In genomic region chr2:110562621-110563020, GRCm38 (mm10) we compare ENCODE assay signal across 24 mouse cellular contexts. TPM values are rescaled to one million over a fixed set of nuclear protein-coding genes. Genes with fewer than 3 reads are reported as not detected.
"Had no signal": no experiment of that assay in that cellular context is flagged by ENCODE, and none has a peak within 500 bp of the region (broad histone marks: within the 10 kb centered on the region; RNA-seq: fewer than 3 reads in every experiment).

No protein-coding gene starts in this region.

- H3K36me3 ChIP-seq: lung, embryonic 15.5 days; midbrain, embryonic 12.5 days; neural tube, embryonic 12.5 days; stomach, embryonic 15.5 days had no signal

- H3K9ac ChIP-seq: liver, postnatal 0 days; lung, embryonic 15.5 days; midbrain, embryonic 12.5 days; neural tube, embryonic 12.5 days; stomach, embryonic 15.5 days had no signal

- H3K4me2 ChIP-seq: lung, embryonic 15.5 days; midbrain, embryonic 12.5 days; neural tube, embryonic 12.5 days; stomach, embryonic 15.5 days had no signal

- H3K27ac ChIP-seq: lung, embryonic 15.5 days; macrophage; midbrain, embryonic 12.5 days; neural tube, embryonic 12.5 days; stomach, embryonic 15.5 days; stomach, postnatal 0 days had no signal

- H3K4me1 ChIP-seq: lung, embryonic 15.5 days; megakaryocyte, embryonic 14.5 days; midbrain, embryonic 12.5 days; neural tube, embryonic 12.5 days; stomach, embryonic 15.5 days had no signal

- H3K27me3 ChIP-seq: lung, embryonic 15.5 days; megakaryocyte, embryonic 14.5 days; midbrain, embryonic 12.5 days; neural tube, embryonic 12.5 days; stomach, embryonic 15.5 days had no signal

- H3K9me3 ChIP-seq: lung, embryonic 15.5 days; megakaryocyte, embryonic 14.5 days; midbrain, embryonic 12.5 days; neural tube, embryonic 12.5 days; stomach, embryonic 15.5 days had no signal

- DNase-seq: liver, postnatal 0 days; lung, adult 2 months; lung, postnatal 14 days; lung, postnatal 36 days; right cerebral cortex, postnatal 14 days; thymus, adult 2 months; thymus, postnatal 25 days; thymus, postnatal 4 days had no signal

- H3K4me3 ChIP-seq: lung, embryonic 15.5 days; megakaryocyte, embryonic 14.5 days; midbrain, embryonic 12.5 days; neural tube, embryonic 12.5 days; stomach, embryonic 15.5 days had no signal

- ATAC-seq: liver, postnatal 0 days; lung, postnatal 0 days had no signal

RNA-seq across cellular contexts. Expression of gene Slc5a12, which starts 34.5 kb away (rescaled TPM):
- total RNA-seq: megakaryocyte progenitor cell, adult 5-6 weeks; midbrain, postnatal 0 days; monocyte, adult 5-6 weeks; neutrophil, adult 5-6 weeks had no signal
- polyA plus RNA-seq: liver, postnatal 0 days; lung, embryonic 15.5 days; lung, postnatal 0 days; macrophage; midbrain, embryonic 12.5 days; midbrain, postnatal 0 days; neural tube, embryonic 12.5 days; neural tube, embryonic 14.5 days; spleen, adult 2 months; stomach, embryonic 15.5 days; stomach, postnatal 0 days; testis, adult 2 months; thymus, adult 2 months; urinary bladder, adult 2 months had no signal
